10 mouse cellular contexts compared by ENCODE assay signal in genomic region chr1:34150416-34151093, GRCm38 (mm10).
A peak's percentile ranks its signal among the peaks of the same experiment; 100 is the strongest.
DNase-seq lines count a peak whose midpoint lies in the region; ATAC-seq and TF ChIP-seq lines count a peak whose summit lies in the region.
"Had no signal": no experiment of that assay in that cellular context is flagged by ENCODE, and none has a peak within 500 bp of the region (broad histone marks: within the 10 kb centered on the region; RNA-seq: fewer than 3 reads in every experiment).

No protein-coding gene starts in this region.

- no peaks in the 10 kb centered on the region for H3K9me3 ChIP-seq in heart, embryonic 10.5 days
- H3K9me3 ChIP-seq in forebrain, embryonic 16.5 days (ENCODE audit: control insufficient read depth, low read length): no peaks in the 10 kb centered on the region

- no peak overlapping the region for H3K4me3 ChIP-seq in heart, embryonic 10.5 days
- H3K4me3 ChIP-seq in forebrain, embryonic 16.5 days (replicated peaks; ENCODE audit: low read length): no peak overlapping the region
- no peak overlapping the region for H3K4me3 ChIP-seq in cerebellum, adult 2 months (replicated peaks; ENCODE audit: insufficient read depth, low read depth, low read length)

- H3K4me2 ChIP-seq in forebrain, embryonic 16.5 days (ENCODE audit: low read length): no peak overlapping the region

- H3K36me3 ChIP-seq in heart, embryonic 10.5 days: no peaks in the 10 kb centered on the region
- H3K36me3 ChIP-seq in forebrain, embryonic 16.5 days (ENCODE audit: control insufficient read depth, insufficient read depth): no peaks in the 10 kb centered on the region; the same call in 1 of the 2 replicates

- no peak overlapping the region for H3K27ac ChIP-seq in heart, embryonic 10.5 days
- H3K27ac ChIP-seq in forebrain, embryonic 16.5 days (ENCODE audit: low read length): 0 out of 2 replicates have a peak overlapping the region, but pooled peaks have one; percentile 8
- H3K27ac ChIP-seq in cerebellum, adult 2 months (ENCODE audit: insufficient read depth, low read length): no peak overlapping the region

- DNase-seq in heart, adult 8-10 months (ENCODE audit: low spot score): peak; percentile 49
- no peak for DNase-seq in heart, embryonic 10.5 days (ENCODE audit: low spot score)
- peak; percentile 71 for DNase-seq in NIH3T3 (ENCODE audit: low read depth)
- DNase-seq in lung, postnatal 25 days (ENCODE audit: low spot score): peak; percentile 26
- DNase-seq in thymus, postnatal 14 days: no peak
- DNase-seq in cerebellum, adult 2 months: no peak
- DNase-seq in right cerebral cortex, postnatal 10 days (ENCODE audit: low spot score in 2 of 2): no peak
- DNase-seq: cerebellum, adult 11 months; kidney, postnatal 36 days had no signal

- no peaks in the 10 kb centered on the region for H3K4me1 ChIP-seq in heart, embryonic 10.5 days
- no peaks in the 10 kb centered on the region for H3K4me1 ChIP-seq in forebrain, embryonic 16.5 days (replicated peaks; ENCODE audit: control insufficient read depth, insufficient read depth, low read length)
- no peaks in the 10 kb centered on the region for H3K4me1 ChIP-seq in cerebellum, adult 2 months (ENCODE audit: control insufficient read depth, insufficient read depth, low read length)

- no peak for TF ChIP-seq CTCF in cerebellum, adult 2 months (IDR thresholded peaks at IDR 0.05; ENCODE audit: borderline replicate concordance, insufficient read depth, low read depth, low read length)

- 70% methylated on average over 10 of the region's 10 CpGs for WGBS in heart, embryonic 10.5 days
- WGBS in forebrain, embryonic 16.5 days: 10% methylated on average over 10 of the region's 10 CpGs
- WGBS in cerebellum, adult 2 months: 68% methylated on average over 10 of the region's 10 CpGs

- H3K27me3 ChIP-seq in heart, embryonic 10.5 days (ENCODE audit: insufficient read depth, poor library complexity, severe bottlenecking): no peaks in the 10 kb centered on the region
- H3K27me3 ChIP-seq in forebrain, embryonic 16.5 days (replicated peaks; ENCODE audit: control insufficient read depth, insufficient read depth, low read length): no peaks in the 10 kb centered on the region
- no peaks in the 10 kb centered on the region for H3K27me3 ChIP-seq in cerebellum, adult 2 months (ENCODE audit: control insufficient read depth, insufficient read depth, low read length)

- no peak for TF ChIP-seq POLR2A in cerebellum, adult 2 months (IDR thresholded peaks at IDR 0.05; ENCODE audit: borderline replicate concordance, insufficient read depth, low read length)

- H3K9ac ChIP-seq in forebrain, embryonic 16.5 days (replicated peaks; ENCODE audit: low read depth, low read length): no peak overlapping the region

- peak; percentile 86 for ATAC-seq in forebrain, embryonic 16.5 days

Comparison
In these comparisons a context has a peak if more than half of its experiments do, and no peak if none do; other contexts are left out.
1. DNase-seq: peak in heart, adult 8-10 months (single experiment), NIH3T3 (single experiment) and lung, postnatal 25 days (single experiment); none in heart, embryonic 10.5 days (single experiment), thymus, postnatal 14 days (single experiment), cerebellum, adult 2 months (0 of 2) and right cerebral cortex, postnatal 10 days (0 of 2).